Mouse (Mus musculus) thymus, adult 18-20 months (tissue): ENCODE data around the gene Mpdu1.
"Not testable (repeated sequence)": the region's sequence is repeated elsewhere in the genome, so short reads cannot be mapped to it uniquely, and the experiment has no call there.

ENCODE experiments used
- DNase-seq, 2 experiments: peaks; one replicate each; pipeline ENCODE4 v3.0.0; 2022; ENCODE audit warnings: mixed read lengths in 2 of 2

Gene Mpdu1

GRCm38 (mm10) chr11:69617805-69618204 lies 44.6 kb downstream of the Mpdu1 start, which contains the start of gene Shbg:
TSS of gene Shbg (minus strand) at chr11:69617905.
- DNase-seq = no peak

- DNase-seq = no peak
These were observed 45.7 kb downstream of the Mpdu1 start for GRCm38 (mm10) chr11:69616781-69617180.

GRCm38 (mm10) chr11:69614257-69614588 lies 48.2 kb downstream of the Mpdu1 start:
- not testable (repeated sequence) for DNase-seq

- DNase-seq = peak; percentile 42 to 44
These were observed 48.7 kb downstream of the Mpdu1 start for GRCm38 (mm10) chr11:69613553-69614256.

GRCm38 (mm10) chr11:69610899-69611298 lies 51.5 kb downstream of the Mpdu1 start:
- DNase-seq = no peak

GRCm38 (mm10) chr11:69609416-69609815 lies 53.0 kb downstream of the Mpdu1 start:
- DNase-seq = no peak

- no peak for DNase-seq
These were observed 53.9 kb downstream of the Mpdu1 start for GRCm38 (mm10) chr11:69608525-69608924.

GRCm38 (mm10) chr11:69606832-69607231 lies 55.6 kb downstream of the Mpdu1 start:
- no peak for DNase-seq
